Mouse (Mus musculus) limb, embryonic 13.5 days (tissue): ENCODE measurements at regions not wholly inside any gene's neighbourhood (a gene's known extent, or its start where the extent isn't known, plus 50 kb on each side); places are given as distances from the start of the nearest gene placed in this dataset.

Experiments used
- ATAC-seq: fragments of 200-750 bp; cut with Nextera tagmentation; 2 replicates; pipeline ENCODE4 v1.8.0; 2017; ENCODE audit warnings: low read depth, moderate number of reproducible peaks, moderate TSS enrichment; ENCODE audit not compliant: low FRiP score
- H3K27ac ChIP-seq: fragments of 300-500 bp; sonication (generic); 2 replicates; pipeline ENCODE4 v1.5.1; 2015; ENCODE audit warnings: inconsistent platforms, mild to moderate bottlenecking, moderate library complexity
- H3K27me3 ChIP-seq: fragments of 300-500 bp; sonication (generic); 2 replicates; pipeline ENCODE4 v1.6.1; 2015; ENCODE audit warnings: mild to moderate bottlenecking, inconsistent platforms
- H3K36me3 ChIP-seq: fragments of 300-500 bp; sonication (generic); 2 replicates; pipeline ENCODE4 v1.6.1; 2015; ENCODE audit warnings: inconsistent platforms, mild to moderate bottlenecking, moderate library complexity
- H3K4me1 ChIP-seq: fragments of 300-500 bp; sonication (generic); 2 replicates; pipeline ENCODE4 v1.6.1; 2015; ENCODE audit warnings: inconsistent platforms
- H3K4me2 ChIP-seq: fragments of 300-500 bp; sonication (generic); replicated peaks from 2 replicates; pipeline ENCODE4 v1.6.1; 2015; ENCODE audit warnings: inconsistent platforms, mild to moderate bottlenecking, moderate library complexity
- H3K4me3 ChIP-seq: fragments of 300-500 bp; sonication (generic); 2 replicates; pipeline ENCODE4 v1.5.1; 2015; ENCODE audit warnings: moderate library complexity, mild to moderate bottlenecking, inconsistent platforms
- H3K9ac ChIP-seq: fragments of 300-500 bp; sonication (generic); 2 replicates; pipeline ENCODE4 v1.6.1; 2015; ENCODE audit warnings: mild to moderate bottlenecking, inconsistent platforms
- H3K9me3 ChIP-seq: fragments of 300-500 bp; sonication (generic); 2 replicates; pipeline ENCODE4 v1.6.1; 2016; ENCODE audit warnings: inconsistent platforms
- WGBS: fragments of 180-500 bp; shearing (Covaris S2); methylation state at CpG from one replicate; pipeline ENCODE4 v1.1.7; 2015; 5-methylcytosine and 5-hydroxymethylcytosine counted together

GRCm38 (mm10) chr1:105206216-105206615 is 150.3 kb downstream of the Rnf152 start:
- Histone ChIP-seq H3K9ac (no peak overlapping the region), H3K4me1 (no peaks in the 10 kb centered on the region), H3K4me3 (no peak overlapping the region), H3K4me2 (no peak overlapping the region), H3K9me3 (no peaks in the 10 kb centered on the region), H3K27ac (no peak overlapping the region), H3K27me3 (no peaks in the 10 kb centered on the region), H3K36me3 (no peaks in the 10 kb centered on the region)
- ATAC-seq: no peak

GRCm38 (mm10) chr1:105199305-105199704 is 157.2 kb downstream of the Rnf152 start:
- WGBS: 84% methylated on average over 3 of the region's 3 CpGs
- Histone ChIP-seq H3K4me2 (no peak overlapping the region), H3K4me3 (no peak overlapping the region), H3K4me1 (no peaks in the 10 kb centered on the region), H3K27ac (no peak overlapping the region), H3K27me3 (no peaks in the 10 kb centered on the region), H3K36me3 (no peaks in the 10 kb centered on the region), H3K9ac (no peak overlapping the region), H3K9me3 (0 out of 2 replicates have a peak, but pooled peaks cover 2% of the 10 kb centered on the region)
- ATAC-seq: no peak

GRCm38 (mm10) chr1:105191126-105191525 is 165.4 kb downstream of the Rnf152 start:
- Histone ChIP-seq H3K36me3 (no peaks in the 10 kb centered on the region), H3K4me3 (no peak overlapping the region), H3K4me1 (no peaks in the 10 kb centered on the region), H3K27me3 (no peaks in the 10 kb centered on the region), H3K4me2 (no peak overlapping the region), H3K9me3 (no peaks in the 10 kb centered on the region), H3K27ac (no peak overlapping the region), H3K9ac (no peak overlapping the region)
- WGBS: 91% methylated on average over 3 of the region's 3 CpGs
- ATAC-seq: no peak

- no peak for ATAC-seq
- H3K27me3 ChIP-seq: no peaks in the 10 kb centered on the region
Measured at GRCm38 (mm10) chr1:105188920-105189266, 167.6 kb downstream of the Rnf152 start.

GRCm38 (mm10) chr1:105188210-105188919 is 168.1 kb downstream of the Rnf152 start:
- H3K27ac ChIP-seq: no peak overlapping the region
- no peak overlapping the region for H3K4me2 ChIP-seq
- no peaks in the 10 kb centered on the region for H3K27me3 ChIP-seq
- no peaks in the 10 kb centered on the region for H3K9me3 ChIP-seq
- no peak overlapping the region for H3K9ac ChIP-seq
- no peaks in the 10 kb centered on the region for H3K36me3 ChIP-seq
- no peak for ATAC-seq
- WGBS: 55% methylated on average over 3 of the region's 3 CpGs
- no peak overlapping the region for H3K4me3 ChIP-seq
- no peaks in the 10 kb centered on the region for H3K4me1 ChIP-seq

More at GRCm38 (mm10) chr1:105188920-105189266, 167.6 kb downstream of the Rnf152 start:
- H3K27ac ChIP-seq: no peak overlapping the region
- H3K9ac ChIP-seq: no peak overlapping the region
- no peak overlapping the region for H3K4me3 ChIP-seq
- H3K9me3 ChIP-seq: no peaks in the 10 kb centered on the region
- H3K4me1 ChIP-seq: no peaks in the 10 kb centered on the region
- H3K4me2 ChIP-seq: no peak overlapping the region
- no peaks in the 10 kb centered on the region for H3K36me3 ChIP-seq

- peaks cover 6% of the 10 kb centered on the region for H3K4me1 ChIP-seq
- no peak for ATAC-seq
- H3K36me3 ChIP-seq: no peaks in the 10 kb centered on the region
- H3K27me3 ChIP-seq: no peaks in the 10 kb centered on the region
- 81% methylated on average over 3 of the region's 3 CpGs for WGBS
- no peak overlapping the region for H3K4me3 ChIP-seq
- H3K9ac ChIP-seq: no peak overlapping the region
- no peak overlapping the region for H3K4me2 ChIP-seq
- no peaks in the 10 kb centered on the region for H3K9me3 ChIP-seq
- no peak overlapping the region for H3K27ac ChIP-seq
Measured at GRCm38 (mm10) chr1:105184470-105184869, 172.0 kb downstream of the Rnf152 start.

- Histone ChIP-seq H3K36me3 (no peaks in the 10 kb centered on the region), H3K4me2 (no peak overlapping the region), H3K4me3 (no peak overlapping the region), H3K27ac (no peak overlapping the region), H3K4me1 (peaks cover 37% of the 10 kb centered on the region), H3K9ac (no peak overlapping the region), H3K27me3 (no peaks in the 10 kb centered on the region), H3K9me3 (no peaks in the 10 kb centered on the region)
- peak; percentile 81 for ATAC-seq
- WGBS: 37% methylated on average over 3 of the region's 3 CpGs
Measured at GRCm38 (mm10) chr1:105179371-105179823, 177.1 kb downstream of the Rnf152 start.

GRCm38 (mm10) chr1:105178773-105179172 is 177.7 kb downstream of the Rnf152 start:
- Histone ChIP-seq H3K36me3 (no peaks in the 10 kb centered on the region), H3K27me3 (no peaks in the 10 kb centered on the region), H3K27ac (no peak overlapping the region), H3K4me2 (no peak overlapping the region; the same call in 1 of the 2 replicates), H3K9ac (no peak overlapping the region), H3K4me3 (no peak overlapping the region), H3K4me1 (peaks cover 37% of the 10 kb centered on the region), H3K9me3 (no peaks in the 10 kb centered on the region)
- no peak for ATAC-seq
- 23% methylated on average over 6 of the region's 6 CpGs for WGBS

- H3K9ac ChIP-seq: no peak overlapping the region
- 41% methylated on average over 2 of the region's 2 CpGs for WGBS
- H3K27ac ChIP-seq: no peak overlapping the region
- no peak for ATAC-seq
- H3K27me3 ChIP-seq: no peaks in the 10 kb centered on the region
- H3K4me1 ChIP-seq: peaks cover 37% of the 10 kb centered on the region
- H3K36me3 ChIP-seq: no peaks in the 10 kb centered on the region
- H3K4me2 ChIP-seq: no peak overlapping the region
- no peak overlapping the region for H3K4me3 ChIP-seq
- H3K9me3 ChIP-seq: no peaks in the 10 kb centered on the region
Measured at GRCm38 (mm10) chr1:105177938-105178337, 178.6 kb downstream of the Rnf152 start.

- Histone ChIP-seq H3K4me3 (no peak overlapping the region), H3K27ac (no peak overlapping the region), H3K27me3 (no peaks in the 10 kb centered on the region), H3K9ac (no peak overlapping the region), H3K9me3 (no peaks in the 10 kb centered on the region), H3K36me3 (no peaks in the 10 kb centered on the region), H3K4me2 (no peak overlapping the region), H3K4me1 (peaks cover 37% of the 10 kb centered on the region)
- 65% methylated on average over 10 of the region's 10 CpGs for WGBS
- no peak for ATAC-seq
Measured at GRCm38 (mm10) chr1:105177015-105177762, 179.3 kb downstream of the Rnf152 start.

- no peaks in the 10 kb centered on the region for H3K36me3 ChIP-seq
- H3K9me3 ChIP-seq: no peaks in the 10 kb centered on the region
- H3K27me3 ChIP-seq: no peaks in the 10 kb centered on the region
- H3K27ac ChIP-seq: no peak overlapping the region
- H3K4me3 ChIP-seq: no peak overlapping the region
- WGBS: 84% methylated on average over 1 of the region's 1 CpGs
- no peak overlapping the region for H3K9ac ChIP-seq
- no peaks in the 10 kb centered on the region for H3K4me1 ChIP-seq
- no peak for ATAC-seq
- no peak overlapping the region for H3K4me2 ChIP-seq
Measured at GRCm38 (mm10) chr1:105170979-105171378, 185.5 kb downstream of the Rnf152 start.

- Histone ChIP-seq H3K27ac (no peak overlapping the region), H3K27me3 (no peaks in the 10 kb centered on the region), H3K9me3 (no peaks in the 10 kb centered on the region), H3K4me3 (no peak overlapping the region), H3K9ac (no peak overlapping the region), H3K4me2 (no peak overlapping the region), H3K4me1 (no peaks in the 10 kb centered on the region), H3K36me3 (no peaks in the 10 kb centered on the region)
- WGBS: 88% methylated on average over 4 of the region's 4 CpGs
- no peak for ATAC-seq
Measured at GRCm38 (mm10) chr1:105170114-105170506, 186.4 kb downstream of the Rnf152 start.
